Mouse (Mus musculus) mouse embryonic stem cell (cell line): Measurements from ENCODE around the gene Zfp239.

Source experiments
- in situ Hi-C, 2 experiments: fragments of 300-500 bp; cut with MboI; formaldehyde crosslinking; loops; 1 replicate in 1 of 2; 3 replicates in 1 of 2; pipeline ENCODE4 v1.14.3; 2019 to 2020; ENCODE audit warnings: low sequenced_read_pairs in 2 of 2, low pct_unique_long_range_greater_than_20kb in 1 of 2, mixed read lengths in 1 of 2; ENCODE audit not compliant: unreplicated experiment in 1 of 2

The Zfp239 gene

GRCm38 (mm10) chr6:117901510-117902402, 39.9 kb downstream of the Zfp239 start:
- in situ Hi-C loops: no loop called here

GRCm38 (mm10) chr6:117902556-117902955, 40.7 kb downstream of the Zfp239 start:
- in situ Hi-C loops: no loop called here

GRCm38 (mm10) chr6:117903836-117904235, 41.9 kb downstream of the Zfp239 start:
- in situ Hi-C loops: no loop called here

- in situ Hi-C loops: no loop called here
These were observed 43.5 kb downstream of the Zfp239 start for GRCm38 (mm10) chr6:117905260-117905930.

- in situ Hi-C loops: no loop called here
These were observed 44.2 kb downstream of the Zfp239 start for GRCm38 (mm10) chr6:117906015-117906531.

GRCm38 (mm10) chr6:117906590-117907271, 44.8 kb downstream of the Zfp239 start:
- in situ Hi-C loops: no loop called here

GRCm38 (mm10) chr6:117907301-117907978, 45.5 kb downstream of the Zfp239 start:
- in situ Hi-C loops: no loop called here

GRCm38 (mm10) chr6:117907979-117908355, 46.1 kb downstream of the Zfp239 start:
- in situ Hi-C loops: no loop called here

- in situ Hi-C loops: no loop called here
These were observed 46.6 kb downstream of the Zfp239 start for GRCm38 (mm10) chr6:117908424-117908900.

GRCm38 (mm10) chr6:117910120-117910661, 48.3 kb downstream of the Zfp239 start:
- in situ Hi-C loops: no loop called here

- in situ Hi-C loops: no loop called here
These were observed 52.6 kb downstream of the Zfp239 start for GRCm38 (mm10) chr6:117914541-117914940.

GRCm38 (mm10) chr6:117916205-117916736, 54.4 kb downstream of the Zfp239 start:
- in situ Hi-C loops: no loop called here

- in situ Hi-C loops: no loop called here
These were observed 55.0 kb downstream of the Zfp239 start for GRCm38 (mm10) chr6:117916737-117917426.

- in situ Hi-C loops: no loop called here
These were observed 55.7 kb downstream of the Zfp239 start for GRCm38 (mm10) chr6:117917576-117917975.

- in situ Hi-C loops: no loop called here
These were observed 56.1 kb downstream of the Zfp239 start for GRCm38 (mm10) chr6:117918043-117918442.

GRCm38 (mm10) chr6:117920659-117921640, 59.0 kb downstream of the Zfp239 start:
- in situ Hi-C loops: no loop called here
